Mouse (Mus musculus) gastrocnemius, postnatal 10 days (tissue): ENCODE measurements around the gene Asphd1. TPM values are rescaled to one million over a fixed set of nuclear protein-coding genes. Genes with fewer than 3 reads are reported as not detected.

Source experiments
- DNase-seq: peaks from one replicate; pipeline ENCODE4 v3.0.0; 2021; ENCODE audit warnings: mixed read lengths
- long read RNA-seq, 2 experiments: library from polyadenylated mRNA; stranded (forward); transcript quantifications; one replicate each; pipeline ENCODE4 v2.0.0; 2021
- total RNA-seq, 2 experiments: library from RNA; stranded (reverse); gene quantifications; 2 replicates each; pipeline ENCODE4 v1.2.3; 2021

Asphd1 gene
- total RNA-seq: under 1 TPM in 1 of 2 experiments, not detected in 1; 0.35 TPM
- long read RNA-seq, experiment 1: 0 reads
- long read RNA-seq, experiment 2: 0 reads

GRCm38 (mm10) chr7:126949403-126949792, at the start of gene Asphd1:
Gene Asphd1 (minus strand): TSS chr7:126949582.
- no peak for DNase-seq

- no peak for DNase-seq
Observed at GRCm38 (mm10) chr7:126996449-126996848, 47.1 kb upstream of the Asphd1 start.

GRCm38 (mm10) chr7:126988816-126989215, 39.4 kb upstream of the Asphd1 start:
- no peak for DNase-seq

GRCm38 (mm10) chr7:126986319-126986718, 36.9 kb upstream of the Asphd1 start:
- DNase-seq: peak; percentile 48

- DNase-seq: no peak
Observed at GRCm38 (mm10) chr7:126984667-126985444, 35.5 kb upstream of the Asphd1 start.

- no peak for DNase-seq
Observed at GRCm38 (mm10) chr7:126983113-126983512, 33.7 kb upstream of the Asphd1 start.

- no peak for DNase-seq
Observed at GRCm38 (mm10) chr7:126982054-126982453, 32.7 kb upstream of the Asphd1 start.

- no peak for DNase-seq
Observed at GRCm38 (mm10) chr7:126981601-126982000, 32.2 kb upstream of the Asphd1 start.

- DNase-seq: no peak
Observed at GRCm38 (mm10) chr7:126978841-126979240, 29.5 kb upstream of the Asphd1 start.

- no peak for DNase-seq
Observed at GRCm38 (mm10) chr7:126976878-126977459, 27.6 kb upstream of the Asphd1 start.

- peak; percentile 98 for DNase-seq
Observed at GRCm38 (mm10) chr7:126975950-126976866, 26.8 kb upstream of the Asphd1 start, which contains the start of gene Cdiptos. Gene Cdiptos (minus strand): TSS chr7:126976098.

- DNase-seq: no peak
Observed at GRCm38 (mm10) chr7:126975893-126975949, 26.3 kb upstream of the Asphd1 start, which contains the start of gene Cdipt. Gene Cdipt (plus strand): TSS chr7:126975914.

GRCm38 (mm10) chr7:126975493-126975892, 26.1 kb upstream of the Asphd1 start:
- no peak for DNase-seq

GRCm38 (mm10) chr7:126967361-126967760, 18.0 kb upstream of the Asphd1 start:
- no peak for DNase-seq

GRCm38 (mm10) chr7:126965568-126965967, 16.2 kb upstream of the Asphd1 start:
- DNase-seq: no peak

GRCm38 (mm10) chr7:126963548-126964286, 14.3 kb upstream of the Asphd1 start:
- no peak for DNase-seq

- no peak for DNase-seq
Observed at GRCm38 (mm10) chr7:126961965-126962364, 12.6 kb upstream of the Asphd1 start.

- DNase-seq: no peak
Observed at GRCm38 (mm10) chr7:126961095-126961494, 11.7 kb upstream of the Asphd1 start.

- no peak for DNase-seq
Observed at GRCm38 (mm10) chr7:126959780-126960179, 10.4 kb upstream of the Asphd1 start.

- DNase-seq: no peak
Observed at GRCm38 (mm10) chr7:126955125-126955524, 5.7 kb upstream of the Asphd1 start.

GRCm38 (mm10) chr7:126952646-126953045, 3.3 kb upstream of the Asphd1 start:
- DNase-seq: no peak

GRCm38 (mm10) chr7:126951741-126952140, 2.4 kb upstream of the Asphd1 start:
- no peak for DNase-seq
